ENCODE assay signal across 8 mouse cellular contexts in genomic region chr10:94623617-94624016, GRCm38 (mm10).
A peak's percentile ranks its signal among the peaks of the same experiment; 100 is the strongest.
DNase-seq lines count a peak whose midpoint lies in the region; ATAC-seq and TF ChIP-seq lines count a peak whose summit lies in the region.

No protein-coding gene starts in this region.

- no peak overlapping the region; the same call in 1 of the 2 replicates for H3K4me2 ChIP-seq in midbrain, embryonic 11.5 days

- intact Hi-C loops in gastrocnemius, adult 2 months (cut with DNase I), result loop anchor here (1.0 to 5.0 kb wide), 3 partner anchors 149 to 335 kb away; partner anchors contain the start of gene Plxnc1
- intact Hi-C loops in left cerebral cortex, adult 2 months (cut with DNase I), result loop anchor here (1.0 to 10.0 kb wide), 3 partner anchors 64 to 851 kb away; partner anchors contain the start of gene Cep83

- no peak overlapping the region for H3K27ac ChIP-seq in gastrocnemius, adult 2 months
- H3K27ac ChIP-seq in left cerebral cortex, adult 2 months, result no peak overlapping the region
- no peak overlapping the region for H3K27ac ChIP-seq in midbrain, embryonic 11.5 days (ENCODE audit: low read depth, low read length)

- H3K36me3 ChIP-seq in midbrain, embryonic 11.5 days (ENCODE audit: control insufficient read depth, insufficient read depth, low read length), result no peaks in the 10 kb centered on the region

- H3K4me3 ChIP-seq in gastrocnemius, adult 2 months, result no peak overlapping the region
- no peak overlapping the region for H3K4me3 ChIP-seq in left cerebral cortex, adult 2 months
- H3K4me3 ChIP-seq in midbrain, embryonic 11.5 days (ENCODE audit: low read depth, low read length), result no peak overlapping the region

- peak overlapping the region; percentile 22; the same call in 1 of the 2 replicates for H3K9ac ChIP-seq in midbrain, embryonic 11.5 days (ENCODE audit: low read length)

- H3K9me3 ChIP-seq in midbrain, embryonic 11.5 days (ENCODE audit: control insufficient read depth, low read length), result no peaks in the 10 kb centered on the region

- H3K27me3 ChIP-seq in midbrain, embryonic 11.5 days (ENCODE audit: control insufficient read depth, insufficient read depth, low read length), result no peaks in the 10 kb centered on the region

- peak; percentile 84 for DNase-seq in adipocyte (ENCODE audit: low spot score)
- peak; percentile 85 for DNase-seq in gastrocnemius, adult 2 months
- DNase-seq in hindlimb bud, embryonic 11.5 days (ENCODE audit: extremely low spot score, low read depth, low spot score), result peak; percentile 73
- DNase-seq in left cerebral cortex, adult 2 months (ENCODE audit: extremely low spot score in 1 of 2, low spot score in 2 of 2), result peak; percentile 77 to 90
- peak; percentile 98 for DNase-seq in midbrain, embryonic 11.5 days (ENCODE audit: low spot score, missing footprints)
- peak; percentile 93 for DNase-seq in right cerebral cortex, postnatal 4 days
- peak; percentile 65 to 83 for DNase-seq in urinary bladder, postnatal 4 days (ENCODE audit: low spot score in 2 of 2)

- 4% methylated on average over 10 of the region's 10 CpGs for WGBS in midbrain, embryonic 11.5 days

- ATAC-seq in common myeloid progenitor, adult 5-6 weeks (replicated peaks; ENCODE audit: low read depth, poor library complexity, severe bottlenecking), result peak; percentile 83
- ATAC-seq in midbrain, embryonic 11.5 days (ENCODE audit: low FRiP score), result peak; percentile 41; the same call in 1 of the 2 replicates

- H3K4me1 ChIP-seq in midbrain, embryonic 11.5 days (ENCODE audit: control insufficient read depth, insufficient read depth, low read length), result peaks cover 23% of the 10 kb centered on the region

- peak; percentile 97; the same call in 1 of the 2 replicates for TF ChIP-seq CTCF in gastrocnemius, adult 2 months (IDR thresholded peaks at IDR 0.05)
- TF ChIP-seq CTCF in left cerebral cortex, adult 2 months (IDR thresholded peaks at IDR 0.05), result peak; percentile 98
